Mouse (Mus musculus) layer of hippocampus, postnatal 10 days (tissue): ENCODE measurements around the gene Plekhb1. TPM values are rescaled to one million over a fixed set of nuclear protein-coding genes. Genes with fewer than 3 reads are reported as not detected.
A peak's percentile ranks its signal among the peaks of the same experiment; 100 is the strongest.

Source experiments
- DNase-seq, 2 experiments: peaks; one replicate each; pipeline ENCODE4 v3.0.0; 2021; ENCODE audit warnings: low spot score in 2 of 2
- total RNA-seq, 2 experiments: library from RNA; stranded (reverse); gene quantifications; 2 replicates each; pipeline ENCODE4 v1.2.3; 2021

Plekhb1 gene
- total RNA-seq, 2 experiments from 2014 or later: 28.9 to 36.8 TPM

GRCm38 (mm10) chr7:100661264-100661663 is 950 bp downstream of the Plekhb1 start:
- DNase-seq: no peak

- no peak for DNase-seq
These were observed 4.1 kb downstream of the Plekhb1 start for GRCm38 (mm10) chr7:100658093-100658578.

GRCm38 (mm10) chr7:100656739-100657138 is 5.5 kb downstream of the Plekhb1 start:
- peak in 1 of 2 experiments; percentile 55 for DNase-seq

GRCm38 (mm10) chr7:100654441-100654840 is 7.8 kb downstream of the Plekhb1 start:
- DNase-seq: no peak

GRCm38 (mm10) chr7:100653480-100654266 is 8.5 kb downstream of the Plekhb1 start:
- peak; percentile 49 to 64 for DNase-seq

- no peak for DNase-seq
These were observed 11.2 kb downstream of the Plekhb1 start for GRCm38 (mm10) chr7:100651011-100651410.

- DNase-seq: no peak
These were observed 11.8 kb downstream of the Plekhb1 start for GRCm38 (mm10) chr7:100650421-100650820.

GRCm38 (mm10) chr7:100649826-100650225 is 12.4 kb downstream of the Plekhb1 start:
- no peak for DNase-seq

- DNase-seq: no peak
These were observed 13.1 kb downstream of the Plekhb1 start for GRCm38 (mm10) chr7:100649095-100649494.

GRCm38 (mm10) chr7:100645147-100645546 is 17.1 kb downstream of the Plekhb1 start:
- peak; percentile 85 for DNase-seq

- DNase-seq: no peak
These were observed 19.8 kb downstream of the Plekhb1 start for GRCm38 (mm10) chr7:100642413-100642812.

GRCm38 (mm10) chr7:100637657-100638056 is 24.6 kb downstream of the Plekhb1 start:
- DNase-seq: no peak

- no peak for DNase-seq
These were observed 37.7 kb downstream of the Plekhb1 start for GRCm38 (mm10) chr7:100624538-100624937.

GRCm38 (mm10) chr7:100622277-100622676 is 39.9 kb downstream of the Plekhb1 start:
- no peak for DNase-seq

- DNase-seq: no peak
These were observed 45.9 kb downstream of the Plekhb1 start for GRCm38 (mm10) chr7:100616121-100616857.

- no peak for DNase-seq
These were observed 53.3 kb downstream of the Plekhb1 start for GRCm38 (mm10) chr7:100608910-100609309.

GRCm38 (mm10) chr7:100608130-100608741 is 54.0 kb downstream of the Plekhb1 start, which contains the start of gene Mrpl48:
Gene Mrpl48, minus strand, starts transcription at chr7:100608301.
- peak; percentile 66 to 78 for DNase-seq

- peak; percentile 95 to 97 for DNase-seq
These were observed 54.7 kb downstream of the Plekhb1 start, which contains the start of gene Rab6a for GRCm38 (mm10) chr7:100607214-100608129. Gene Rab6a, plus strand, starts transcription at chr7:100607410.

- DNase-seq: no peak
These were observed 62.0 kb downstream of the Plekhb1 start for GRCm38 (mm10) chr7:100600211-100600610.

- no peak for DNase-seq
These were observed 68.9 kb downstream of the Plekhb1 start for GRCm38 (mm10) chr7:100593349-100593748.
